Mouse (Mus musculus) forebrain, embryonic 13.5 days (tissue): ENCODE measurements at regions not wholly inside any gene's neighbourhood (a gene's known extent, or its start where the extent isn't known, plus 50 kb on each side); places are given as distances from the start of the nearest gene placed in this dataset.

Experiments used
- ATAC-seq: fragments of 200-750 bp; cut with Nextera tagmentation; 2 replicates; pipeline ENCODE4 v1.8.0; 2017
- H3K27ac ChIP-seq: fragments of 300-500 bp; sonication (generic); 2 replicates; pipeline ENCODE4 v1.5.1; 2015; ENCODE audit warnings: inconsistent platforms, mild to moderate bottlenecking, moderate library complexity
- H3K27me3 ChIP-seq: fragments of 300-500 bp; sonication (generic); 2 replicates; pipeline ENCODE4 v1.6.1; 2015; ENCODE audit warnings: mild to moderate bottlenecking, inconsistent platforms
- H3K36me3 ChIP-seq: fragments of 300-500 bp; sonication (generic); 2 replicates; pipeline ENCODE4 v1.6.1; 2015; ENCODE audit warnings: mild to moderate bottlenecking, inconsistent platforms; ENCODE audit not compliant: poor library complexity, severe bottlenecking
- H3K4me1 ChIP-seq: fragments of 300-500 bp; sonication (generic); 2 replicates; pipeline ENCODE4 v1.6.1; 2015; ENCODE audit warnings: inconsistent platforms
- H3K4me2 ChIP-seq: fragments of 300-500 bp; sonication (generic); 2 replicates; pipeline ENCODE4 v1.6.1; 2015; ENCODE audit warnings: inconsistent platforms, mild to moderate bottlenecking, moderate library complexity
- H3K4me3 ChIP-seq: fragments of 300-500 bp; sonication (generic); 2 replicates; pipeline ENCODE4 v1.5.1; 2015; ENCODE audit warnings: mild to moderate bottlenecking, inconsistent platforms
- H3K9ac ChIP-seq: fragments of 300-500 bp; sonication (generic); 2 replicates; pipeline ENCODE4 v1.6.1; 2015; ENCODE audit warnings: mild to moderate bottlenecking, inconsistent platforms
- H3K9me3 ChIP-seq: fragments of 300-500 bp; sonication (generic); replicated peaks from 2 replicates; pipeline ENCODE4 v1.6.1; 2016; ENCODE audit warnings: inconsistent platforms
- WGBS: fragments of 180-500 bp; shearing (Covaris S2); methylation state at CpG from one replicate; pipeline ENCODE4 v1.1.7; 2015; 5-methylcytosine and 5-hydroxymethylcytosine counted together

GRCm38 (mm10) chr3:50605750-50606149 is 162.3 kb upstream of the Slc7a11 start:
- no peaks in the 10 kb centered on the region; the same call in 1 of the 2 replicates for H3K4me1 ChIP-seq
- H3K4me3 ChIP-seq, result no peak overlapping the region
- H3K36me3 ChIP-seq, result no peaks in the 10 kb centered on the region
- H3K27ac ChIP-seq, result no peak overlapping the region
- 88% methylated on average over 4 of the region's 4 CpGs for WGBS
- no peak overlapping the region for H3K9ac ChIP-seq
- no peak for ATAC-seq
- no peak overlapping the region for H3K4me2 ChIP-seq
- H3K9me3 ChIP-seq, result no peaks in the 10 kb centered on the region
- no peaks in the 10 kb centered on the region for H3K27me3 ChIP-seq

GRCm38 (mm10) chr3:50603182-50603581 is 159.8 kb upstream of the Slc7a11 start:
- ATAC-seq, result no peak

GRCm38 (mm10) chr3:50595732-50596131 is 152.3 kb upstream of the Slc7a11 start:
- ATAC-seq, result no peak
- no peaks in the 10 kb centered on the region for H3K27me3 ChIP-seq
- peaks cover 15% of the 10 kb centered on the region; the same call in 1 of the 2 replicates for H3K9me3 ChIP-seq
- H3K4me1 ChIP-seq, result no peaks in the 10 kb centered on the region
- 100% methylated on average over 1 of the region's 1 CpGs for whole genome bisulfite sequencing
- no peak overlapping the region for H3K4me3 ChIP-seq
- no peak overlapping the region for H3K9ac ChIP-seq
- H3K27ac ChIP-seq, result no peak overlapping the region
- H3K36me3 ChIP-seq, result no peaks in the 10 kb centered on the region
- no peak overlapping the region for H3K4me2 ChIP-seq

More at GRCm38 (mm10) chr3:50603182-50603581, 159.8 kb upstream of the Slc7a11 start:
- Histone ChIP-seq H3K36me3 (no peaks in the 10 kb centered on the region), H3K4me3 (no peak overlapping the region), H3K4me1 (no peaks in the 10 kb centered on the region), H3K27ac (no peak overlapping the region), H3K27me3 (no peaks in the 10 kb centered on the region), H3K9me3 (no peaks in the 10 kb centered on the region), H3K4me2 (no peak overlapping the region), H3K9ac (no peak overlapping the region)
- WGBS, result 84% methylated on average over 7 of the region's 7 CpGs

- 92% methylated on average over 1 of the region's 1 CpGs for WGBS
- Histone ChIP-seq H3K9me3 (no peaks in the 10 kb centered on the region), H3K27me3 (no peaks in the 10 kb centered on the region), H3K36me3 (no peaks in the 10 kb centered on the region), H3K4me1 (no peaks in the 10 kb centered on the region), H3K4me3 (no peak overlapping the region), H3K4me2 (no peak overlapping the region), H3K27ac (no peak overlapping the region), H3K9ac (no peak overlapping the region)
- ATAC-seq, result no peak; the same call in 1 of the 2 replicates
These were observed 140.9 kb upstream of the Slc7a11 start for GRCm38 (mm10) chr3:50584323-50584722.

GRCm38 (mm10) chr3:50583475-50583874 is 140.1 kb upstream of the Slc7a11 start:
- Histone ChIP-seq H3K27ac (no peak overlapping the region), H3K36me3 (no peaks in the 10 kb centered on the region), H3K9me3 (no peaks in the 10 kb centered on the region), H3K9ac (no peak overlapping the region), H3K4me3 (no peak overlapping the region), H3K4me1 (no peaks in the 10 kb centered on the region), H3K4me2 (no peak overlapping the region), H3K27me3 (no peaks in the 10 kb centered on the region)
- no peak for ATAC-seq
- 83% methylated on average over 6 of the region's 6 CpGs for WGBS

GRCm38 (mm10) chr3:50574388-50574787 is 131.0 kb upstream of the Slc7a11 start:
- Histone ChIP-seq H3K4me3 (no peak overlapping the region), H3K36me3 (no peaks in the 10 kb centered on the region), H3K9me3 (no peaks in the 10 kb centered on the region), H3K27me3 (no peaks in the 10 kb centered on the region), H3K4me2 (no peak overlapping the region), H3K4me1 (no peaks in the 10 kb centered on the region), H3K27ac (no peak overlapping the region), H3K9ac (no peak overlapping the region)
- over 99% methylated on average over 9 of the region's 9 CpGs for WGBS
- no peak for ATAC-seq

- no peaks in the 10 kb centered on the region for H3K4me1 ChIP-seq
- ATAC-seq, result no peak
These were observed 126.6 kb upstream of the Slc7a11 start for GRCm38 (mm10) chr3:50570027-50570426.

GRCm38 (mm10) chr3:50569565-50569964 is 126.2 kb upstream of the Slc7a11 start:
- H3K4me3 ChIP-seq, result no peak overlapping the region
- H3K9me3 ChIP-seq, result no peaks in the 10 kb centered on the region
- WGBS, result 91% methylated on average over 10 of the region's 10 CpGs

More at GRCm38 (mm10) chr3:50570027-50570426, 126.6 kb upstream of the Slc7a11 start:
- H3K9me3 ChIP-seq, result no peaks in the 10 kb centered on the region
- H3K27me3 ChIP-seq, result no peaks in the 10 kb centered on the region
- H3K9ac ChIP-seq, result no peak overlapping the region
- no peak overlapping the region for H3K27ac ChIP-seq
- no peak overlapping the region for H3K4me3 ChIP-seq
- H3K4me2 ChIP-seq, result no peak overlapping the region
- H3K36me3 ChIP-seq, result no peaks in the 10 kb centered on the region

GRCm38 (mm10) chr3:50554150-50554549 is 110.7 kb upstream of the Slc7a11 start:
- no peaks in the 10 kb centered on the region for H3K27me3 ChIP-seq
- H3K4me3 ChIP-seq, result no peak overlapping the region
- H3K27ac ChIP-seq, result no peak overlapping the region
- H3K9ac ChIP-seq, result no peak overlapping the region
- WGBS, result 82% methylated on average over 1 of the region's 1 CpGs
- no peak for ATAC-seq
- no peaks in the 10 kb centered on the region for H3K9me3 ChIP-seq
- H3K4me1 ChIP-seq, result peaks cover 7% of the 10 kb centered on the region
- no peak overlapping the region for H3K4me2 ChIP-seq
- no peaks in the 10 kb centered on the region for H3K36me3 ChIP-seq

More at GRCm38 (mm10) chr3:50569565-50569964, 126.2 kb upstream of the Slc7a11 start:
- ATAC-seq, result no peak
- no peak overlapping the region for H3K4me2 ChIP-seq
- no peak overlapping the region for H3K9ac ChIP-seq
- H3K27ac ChIP-seq, result no peak overlapping the region
- H3K4me1 ChIP-seq, result no peaks in the 10 kb centered on the region
- H3K27me3 ChIP-seq, result no peaks in the 10 kb centered on the region
- no peaks in the 10 kb centered on the region for H3K36me3 ChIP-seq

- 95% methylated on average over 4 of the region's 4 CpGs for WGBS
- H3K4me3 ChIP-seq, result no peak overlapping the region
- no peaks in the 10 kb centered on the region for H3K9me3 ChIP-seq
- H3K4me1 ChIP-seq, result peaks cover 7% of the 10 kb centered on the region
- H3K4me2 ChIP-seq, result no peak overlapping the region
- no peak for ATAC-seq
- no peaks in the 10 kb centered on the region for H3K27me3 ChIP-seq
- H3K36me3 ChIP-seq, result no peaks in the 10 kb centered on the region
- H3K9ac ChIP-seq, result no peak overlapping the region
- no peak overlapping the region for H3K27ac ChIP-seq
These were observed 105.2 kb upstream of the Slc7a11 start for GRCm38 (mm10) chr3:50548568-50548967.

- Histone ChIP-seq H3K27me3 (no peaks in the 10 kb centered on the region), H3K4me3 (no peak overlapping the region), H3K4me2 (no peak overlapping the region), H3K9me3 (no peaks in the 10 kb centered on the region), H3K9ac (no peak overlapping the region), H3K4me1 (no peaks in the 10 kb centered on the region), H3K27ac (no peak overlapping the region), H3K36me3 (no peaks in the 10 kb centered on the region)
- 3% methylated on average over 2 of the region's 2 CpGs for WGBS
- no peak for ATAC-seq
These were observed 87.2 kb upstream of the Slc7a11 start for GRCm38 (mm10) chr3:50530654-50531053.

- ATAC-seq, result no peak
- WGBS, result 89% methylated on average over 1 of the region's 1 CpGs
- H3K9me3 ChIP-seq, result no peaks in the 10 kb centered on the region
- H3K4me2 ChIP-seq, result no peak overlapping the region
- no peak overlapping the region for H3K9ac ChIP-seq
- no peak overlapping the region for H3K4me3 ChIP-seq
- H3K36me3 ChIP-seq, result no peaks in the 10 kb centered on the region
- 0 out of 2 replicates have a peak, but pooled peaks cover 3% of the 10 kb centered on the region for H3K4me1 ChIP-seq
- no peaks in the 10 kb centered on the region for H3K27me3 ChIP-seq
- H3K27ac ChIP-seq, result no peak overlapping the region
These were observed 80.6 kb upstream of the Slc7a11 start for GRCm38 (mm10) chr3:50524006-50524405.

- Histone ChIP-seq H3K4me2 (no peak overlapping the region), H3K9me3 (no peaks in the 10 kb centered on the region), H3K27ac (no peak overlapping the region), H3K4me3 (no peak overlapping the region), H3K4me1 (no peaks in the 10 kb centered on the region), H3K9ac (no peak overlapping the region), H3K36me3 (no peaks in the 10 kb centered on the region), H3K27me3 (no peaks in the 10 kb centered on the region)
- no peak for ATAC-seq
- 85% methylated on average over 2 of the region's 2 CpGs for WGBS
These were observed 63.8 kb upstream of the Slc7a11 start for GRCm38 (mm10) chr3:50507211-50507610.
